Mouse (Mus musculus): ENCODE results near the gene Polr3c.
A peak's percentile ranks its signal among the peaks of the same experiment; 100 is the strongest.
"Not testable (repeated sequence)": the region's sequence is repeated elsewhere in the genome, so short reads cannot be mapped to it uniquely, and the experiment has no call there.

Polr3c gene

DNA sequence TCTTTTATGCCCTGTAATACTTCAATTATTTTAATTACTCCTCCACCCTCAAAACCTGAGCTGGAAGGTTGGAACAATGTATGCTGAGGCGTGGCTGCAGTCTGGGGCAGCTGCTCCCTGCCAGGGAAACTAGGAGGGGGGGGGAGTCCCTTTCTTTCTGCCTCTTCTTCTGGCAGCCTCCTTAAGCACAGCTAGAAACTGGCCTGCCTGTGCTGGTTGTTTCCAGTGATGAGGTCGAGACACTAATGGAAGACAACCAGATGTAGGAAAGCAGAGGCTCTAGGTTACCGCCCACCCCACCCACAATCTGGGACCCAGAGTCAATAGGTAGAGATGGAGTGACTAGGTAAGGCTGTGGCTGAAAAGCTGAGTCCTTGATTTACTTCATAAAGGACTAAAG, 51.7 kb downstream of the Polr3c start:
- no peak for DNase-seq (ENCODE audit: low spot score in 2 of 2)

DNA sequence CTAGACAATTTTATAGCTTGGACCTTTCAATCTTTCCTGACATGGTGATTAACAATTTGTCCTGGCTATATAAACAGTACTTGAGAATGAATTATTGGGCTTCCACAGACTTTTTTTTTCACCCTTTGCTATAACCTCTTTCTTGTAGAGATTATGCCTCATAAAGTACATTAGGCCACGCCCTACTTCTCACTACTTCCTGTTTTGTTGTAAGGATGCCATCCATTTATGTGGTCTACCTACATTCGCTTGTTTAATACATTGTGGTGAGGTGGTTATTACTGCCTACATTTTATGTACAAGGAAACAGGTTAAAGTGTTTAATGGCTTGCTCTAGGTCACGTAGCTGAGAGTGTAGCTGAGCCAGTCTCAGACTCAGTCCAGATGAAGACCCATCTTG, 52.3 kb downstream of the Polr3c start:
- no peak for DNase-seq (ENCODE audit: low spot score in 2 of 2)

DNA sequence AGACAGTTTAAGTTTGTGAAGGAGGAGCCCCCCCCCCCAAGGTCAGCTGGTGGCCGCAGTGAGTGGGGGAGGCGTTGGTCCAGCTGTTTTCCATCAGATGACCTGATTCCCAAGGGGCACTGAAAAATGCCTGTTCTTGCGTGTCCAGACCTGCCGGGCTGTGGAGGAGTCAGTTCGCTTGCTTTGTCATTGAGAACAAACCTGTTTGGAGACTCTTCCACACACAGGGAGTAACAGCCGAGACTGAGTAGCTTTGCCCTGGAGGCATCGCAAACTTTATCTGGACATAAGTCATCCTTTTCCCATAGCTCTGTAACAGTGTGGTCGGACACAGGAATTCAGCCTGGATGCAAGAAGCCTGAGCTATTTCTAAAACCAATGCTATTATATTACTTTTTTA, 53.0 kb downstream of the Polr3c start:
- no peak for DNase-seq (ENCODE audit: low spot score in 2 of 2)

DNA sequence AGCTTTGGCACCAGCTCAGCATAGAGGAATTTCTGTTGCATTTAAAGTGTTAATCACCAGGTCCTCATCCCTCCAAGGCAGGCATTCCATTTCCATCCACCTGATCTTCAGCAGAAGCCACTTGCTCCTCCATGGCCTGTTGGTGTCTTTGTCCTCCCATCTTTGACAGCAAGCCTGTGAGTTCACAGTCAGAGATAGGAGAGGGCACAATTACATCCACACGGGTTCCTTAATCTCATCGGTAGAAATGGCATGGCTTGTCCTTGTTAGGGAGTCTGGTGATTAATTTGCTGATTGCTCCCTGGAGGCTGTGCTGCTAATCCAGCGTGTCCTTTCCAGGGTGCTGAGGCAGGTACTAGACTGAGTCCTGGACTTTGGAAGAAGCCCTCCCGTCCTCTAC, 53.9 kb downstream of the Polr3c start:
- DNase-seq (ENCODE audit: low spot score in 2 of 2), result no peak

DNA sequence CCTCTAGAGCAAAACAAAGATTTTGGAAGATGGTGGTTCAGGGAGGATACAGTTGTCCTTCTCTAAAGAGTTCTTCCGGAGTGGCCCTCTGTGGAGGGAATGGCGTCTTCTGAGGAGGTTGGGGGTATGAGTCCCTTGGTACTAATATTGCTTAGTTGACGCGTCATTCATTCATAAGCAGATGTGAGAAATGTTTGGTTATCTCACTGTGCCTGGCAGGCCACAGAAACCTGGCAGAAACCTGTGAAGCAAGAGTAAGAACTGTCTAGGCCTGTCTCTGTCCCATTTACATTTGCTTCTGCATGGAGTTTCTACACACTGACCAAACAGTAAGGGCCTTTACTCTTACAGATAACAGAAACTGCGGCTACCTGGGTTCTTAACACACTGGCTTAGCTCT, 55.9 kb downstream of the Polr3c start:
- no peak for DNase-seq (ENCODE audit: low spot score in 2 of 2)

DNA sequence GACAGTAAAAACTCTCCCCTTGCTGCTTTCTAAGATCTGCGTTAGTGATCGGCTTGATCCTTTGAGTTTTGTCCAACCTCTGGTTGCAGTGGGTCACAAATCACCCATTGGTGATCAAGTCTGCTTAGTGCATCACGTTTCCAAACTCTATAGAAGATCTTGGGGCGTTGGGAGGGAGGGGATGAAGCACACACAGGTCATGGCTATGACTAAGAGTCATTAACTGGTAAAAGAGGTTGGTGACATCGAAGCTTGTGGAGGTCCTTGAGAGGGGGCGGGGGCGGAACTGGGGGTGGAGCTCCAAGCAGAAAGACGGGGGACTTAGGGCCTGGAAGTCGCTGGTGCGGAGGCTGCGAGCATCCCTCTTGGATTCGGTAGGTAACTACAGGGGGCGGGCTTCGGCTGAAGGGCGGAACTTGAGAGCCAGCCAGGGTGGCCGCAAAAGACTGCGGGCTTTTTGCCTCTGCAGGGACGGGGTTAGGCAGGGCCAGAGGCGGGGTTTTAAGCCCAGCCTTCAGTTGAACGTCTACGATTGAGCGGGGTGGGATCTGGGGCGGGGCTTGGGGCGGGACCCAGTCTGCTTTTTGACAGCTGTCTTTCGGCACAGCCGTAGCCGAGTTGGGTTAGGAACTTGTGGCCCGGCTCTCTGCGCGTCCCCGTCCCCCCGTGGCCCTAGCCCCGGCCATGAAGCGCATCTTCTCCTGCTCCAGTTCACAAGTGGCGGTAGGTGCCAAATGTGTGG, 57.5 kb downstream of the Polr3c start, which contains the start of gene Ankrd35:
TSS of gene Ankrd35 (plus strand) at position 405 of the 742 bp plus-strand sequence.
- DNase-seq (ENCODE audit: low spot score in 2 of 2), result peak; percentile 44 to 57

DNA sequence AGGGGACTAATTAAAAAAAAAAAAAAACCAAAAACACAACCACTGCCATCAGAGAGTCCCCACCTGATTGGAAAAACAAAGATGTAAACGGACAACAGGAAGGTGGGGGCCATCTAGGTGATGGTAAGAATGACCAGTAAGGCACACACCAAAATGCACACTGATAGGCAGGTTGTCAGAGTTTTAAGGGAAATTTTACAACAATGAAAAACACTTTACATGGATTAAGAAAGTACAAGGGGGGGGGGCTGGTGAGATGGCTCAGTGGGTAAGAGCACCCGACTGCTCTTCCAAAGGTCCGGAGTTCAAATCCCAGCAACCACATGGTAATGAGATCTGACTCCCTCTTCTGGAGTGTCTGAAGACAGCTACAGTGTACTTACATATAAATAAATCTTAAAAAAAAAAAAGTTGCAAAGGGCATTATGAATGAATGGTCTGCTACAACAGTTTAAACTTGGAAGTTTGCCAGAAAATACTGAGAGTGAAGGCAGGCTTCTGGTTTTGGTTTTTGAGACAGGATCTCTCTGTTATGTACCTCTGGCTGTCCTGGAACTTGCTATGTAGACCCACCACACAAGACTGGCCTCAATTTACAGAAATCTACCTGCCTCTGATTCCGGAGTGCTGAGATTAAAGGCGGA, 58.9 kb downstream of the Polr3c start:
- DNase-seq (ENCODE audit: low spot score in 2 of 2), result no peak

DNA sequence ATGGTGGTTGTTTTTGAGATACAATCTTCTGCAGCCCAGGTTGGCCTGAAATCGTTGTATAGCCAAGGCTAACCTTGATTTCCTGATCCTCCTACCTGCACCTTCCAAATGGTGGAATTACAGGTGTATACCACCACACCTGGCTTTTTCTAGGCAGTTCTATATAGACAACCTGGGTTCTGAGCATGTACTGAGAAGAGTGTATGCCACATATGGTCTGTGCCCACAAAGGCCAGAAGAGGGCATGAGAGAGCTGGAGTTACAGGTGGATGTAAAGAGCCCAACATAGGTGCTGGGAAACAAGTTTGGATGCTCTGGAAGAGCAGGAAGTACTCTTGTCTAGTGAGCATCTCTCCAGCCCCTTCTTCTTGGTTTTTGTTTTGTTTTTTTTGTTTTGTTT, 60.1 kb downstream of the Polr3c start:
- DNase-seq (ENCODE audit: low spot score in 2 of 2), result no peak

DNA sequence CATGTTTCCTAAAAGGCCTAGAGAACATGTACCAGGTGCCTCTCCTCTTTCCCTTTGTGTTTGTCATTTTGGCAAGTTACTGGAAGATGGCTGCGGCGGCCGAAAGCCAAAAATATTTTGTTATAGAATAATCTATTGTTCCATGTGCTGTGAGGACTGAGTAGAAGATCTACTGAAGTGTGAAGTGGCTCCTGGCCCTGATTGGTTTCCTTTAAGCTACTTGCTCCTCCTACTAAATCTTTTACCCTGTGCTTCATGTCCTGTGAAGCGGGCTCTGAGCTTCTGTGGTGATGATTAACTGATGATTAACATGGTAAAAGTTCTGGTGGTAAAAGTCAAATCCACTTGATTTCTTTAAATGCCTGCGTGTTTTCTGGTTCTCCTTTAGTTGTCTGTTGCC, 60.5 kb downstream of the Polr3c start:
- DNase-seq (ENCODE audit: low spot score in 2 of 2), result no peak

DNA sequence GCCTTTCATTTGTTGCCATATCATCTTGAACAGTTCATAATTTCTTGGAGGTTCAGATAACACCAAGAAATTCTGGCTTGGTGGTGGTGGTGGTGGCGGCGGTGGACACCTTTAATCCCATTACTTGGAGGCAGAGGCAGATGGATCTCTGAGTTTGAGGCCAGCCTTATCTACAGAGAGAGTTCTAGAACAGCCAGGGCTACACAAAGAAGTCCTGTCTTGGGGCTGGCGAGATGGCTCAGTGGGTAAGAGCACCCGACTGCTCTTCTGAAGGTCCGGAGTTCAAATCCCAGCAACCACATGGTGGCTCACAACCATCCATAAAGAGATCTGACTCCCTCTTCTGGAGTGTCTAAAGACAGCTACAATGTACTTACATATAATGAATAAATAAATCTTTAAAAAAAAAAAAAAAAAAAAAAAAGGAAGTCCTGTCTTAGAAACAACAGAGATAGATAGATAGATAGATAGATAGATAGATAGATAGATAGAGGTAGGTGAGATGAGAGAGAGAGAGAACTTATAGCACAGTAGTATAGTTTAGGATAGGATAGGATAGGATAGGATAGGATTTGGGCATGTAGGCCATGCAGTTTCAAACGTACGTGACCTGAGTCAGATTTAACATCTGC, 61.6 kb downstream of the Polr3c start:
- DNase-seq (ENCODE audit: low spot score in 2 of 2), result not testable (repeated sequence)

DNA sequence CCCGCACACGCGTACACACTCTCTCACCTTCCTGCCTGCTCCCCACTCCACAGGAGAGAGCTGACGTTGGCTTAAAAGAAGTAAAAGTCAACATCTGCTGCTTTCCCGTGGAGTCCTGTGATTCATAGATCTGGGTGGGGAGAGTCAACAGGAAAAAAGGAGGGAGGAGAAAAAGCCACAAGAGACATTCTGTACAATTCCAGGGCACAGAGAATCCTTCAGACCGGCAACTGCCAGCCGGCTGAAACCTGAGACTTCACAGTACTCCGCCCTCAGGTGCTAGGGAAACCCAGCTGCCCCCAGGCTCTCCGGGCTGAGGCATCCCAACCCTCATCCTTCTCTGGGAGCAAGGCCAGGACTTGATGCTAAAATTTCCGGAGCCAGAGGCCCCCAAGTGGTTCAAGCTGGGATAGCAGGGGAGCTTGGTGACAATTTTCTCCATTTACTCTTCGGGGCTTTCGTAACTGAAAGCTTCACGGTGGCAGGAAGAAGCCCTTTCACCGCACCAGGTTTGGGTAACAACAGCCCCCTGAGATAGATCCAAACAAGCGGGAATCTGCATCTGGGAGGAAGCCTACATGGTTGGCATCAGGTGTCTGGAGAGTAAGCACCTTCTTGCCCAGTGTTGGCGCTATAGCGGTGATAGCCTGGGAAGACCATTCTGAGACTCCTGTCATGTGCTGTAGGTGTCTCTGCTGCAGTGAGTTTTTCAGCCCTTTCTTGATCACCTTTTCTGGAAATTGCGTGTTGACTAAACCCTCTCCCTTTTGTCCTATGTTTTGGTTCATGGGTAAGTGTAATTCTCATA, 63.8 kb downstream of the Polr3c start:
- DNase-seq (ENCODE audit: low spot score in 2 of 2), result peak; percentile 64 to 81

DNA sequence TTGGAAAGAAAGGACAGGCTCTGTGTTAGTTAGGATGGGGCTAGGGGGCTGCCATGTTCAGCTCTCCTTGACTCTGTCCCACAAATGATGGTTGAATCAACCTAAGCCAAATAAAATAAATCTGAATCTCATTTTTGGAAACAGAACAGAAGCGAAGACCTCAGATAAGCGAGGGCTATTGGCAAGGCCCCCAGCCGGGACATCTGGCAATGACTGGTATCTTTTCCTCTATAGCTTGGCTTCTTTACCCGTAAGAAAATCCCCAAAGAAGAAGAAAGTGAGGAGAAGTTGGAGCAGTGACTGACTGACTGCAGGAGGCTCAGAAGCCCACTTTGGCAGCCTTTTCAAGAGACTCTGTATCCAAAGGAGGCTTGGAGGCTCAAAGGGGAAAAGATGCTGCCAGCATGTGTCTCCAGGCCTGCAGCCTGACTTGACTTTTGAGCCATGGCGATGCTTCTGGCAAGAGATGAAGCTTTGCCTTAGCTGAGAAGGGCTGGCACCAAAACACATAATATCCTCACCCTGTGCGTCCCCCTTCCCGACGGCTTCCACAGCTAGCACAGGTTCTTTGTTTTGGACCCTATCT, 64.6 kb downstream of the Polr3c start:
- DNase-seq (ENCODE audit: low spot score in 2 of 2), result no peak

Measured in frontal cortex, postnatal 10 days (tissue).